Mouse (Mus musculus): ENCODE results near the gene Otud6a. TPM values are rescaled to one million over a fixed set of nuclear protein-coding genes. Genes with fewer than 3 reads are reported as not detected.
"Not testable (repeated sequence)": the region's sequence is repeated elsewhere in the genome, so short reads cannot be mapped to it uniquely, and the experiment has no call there.

Gene Otud6a
- not detected in 2 replicates for polyA plus RNA-seq (2016; fragmentation: Nextera tagmentation; extraction: Ambion mirVana)

DNA sequence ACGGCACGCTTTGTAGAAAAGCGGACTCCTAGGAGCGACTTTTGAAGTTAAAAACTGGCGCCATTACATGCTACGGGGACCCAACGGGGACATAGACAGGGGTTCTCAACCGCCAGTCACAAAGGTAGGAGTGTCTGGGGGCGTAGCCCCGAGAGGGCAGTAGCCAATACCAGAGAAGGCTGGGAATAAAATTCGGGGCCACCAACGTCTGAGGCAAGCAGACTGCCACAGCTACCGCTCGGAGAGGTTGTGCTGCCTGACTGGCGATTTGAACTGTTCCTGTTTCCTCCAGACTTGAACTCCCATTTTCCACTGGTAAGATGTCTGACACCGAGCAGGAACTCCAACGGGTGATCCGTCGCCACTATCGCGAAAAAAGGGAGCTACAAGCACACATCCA, at the start of gene Otud6a:
Gene Otud6a, plus strand, starts transcription at position 321 of the 400 bp plus-strand sequence.
- no peaks in the 10 kb centered on the region for H3K4me1 ChIP-seq
- no peak within 1 kb of the TSS for H3K4me2 ChIP-seq (replicated peaks)
- H3K27me3 ChIP-seq (replicated peaks) = no peaks in the 10 kb centered on the region
- ATAC-seq (ENCODE audit: low FRiP score, low read depth) = no peak
- 89% methylated on average over 21 of the region's 21 CpGs for WGBS
- no peak within 1 kb of the TSS for H3K27ac ChIP-seq
- no peaks in the 10 kb centered on the region for H3K36me3 ChIP-seq
- no peaks in the 10 kb centered on the region for H3K9me3 ChIP-seq
- no peak within 1 kb of the TSS for H3K4me3 ChIP-seq
- no peak within 1 kb of the TSS for H3K9ac ChIP-seq

- no peak overlapping the region for H3K27ac ChIP-seq
- H3K4me1 ChIP-seq = no peaks in the 10 kb centered on the region
- H3K4me2 ChIP-seq (replicated peaks) = no peak overlapping the region
- no peak for ATAC-seq (ENCODE audit: low FRiP score, low read depth)
- H3K4me3 ChIP-seq = no peak overlapping the region
- H3K27me3 ChIP-seq (replicated peaks) = 0 out of 2 replicates have a peak, but pooled peaks cover 2% of the 10 kb centered on the region
- H3K9ac ChIP-seq = no peak overlapping the region
- 87% methylated on average over 1 of the region's 1 CpGs for WGBS
- no peaks in the 10 kb centered on the region for H3K9me3 ChIP-seq
- H3K36me3 ChIP-seq = no peaks in the 10 kb centered on the region
Observed at GRCm38 (mm10) chrX:100389887-100390286, 38.9 kb upstream of the Otud6a start.

DNA sequence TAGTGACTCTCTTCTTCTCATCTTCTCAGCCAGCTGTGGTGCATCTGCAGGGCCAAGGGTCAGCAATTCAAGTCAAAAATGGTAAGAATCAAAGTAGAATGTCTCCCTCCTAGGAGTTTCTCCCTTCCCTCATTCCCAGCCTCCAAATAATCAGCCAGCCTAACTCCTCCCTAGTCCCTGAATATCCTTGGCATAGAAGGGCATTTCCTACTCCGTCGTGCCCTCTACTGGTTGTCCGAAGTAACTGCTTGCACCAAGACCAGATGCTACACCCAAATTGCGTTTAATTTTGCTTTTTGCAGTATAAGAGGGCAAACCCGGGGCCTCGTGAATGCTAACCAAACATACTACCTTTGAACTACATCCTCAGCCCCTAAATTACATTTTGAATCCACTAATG, 36.5 kb upstream of the Otud6a start:
- H3K27me3 ChIP-seq (replicated peaks) = 0 out of 2 replicates have a peak, but pooled peaks cover 2% of the 10 kb centered on the region
- ATAC-seq (ENCODE audit: low FRiP score, low read depth) = no peak
- no peaks in the 10 kb centered on the region for H3K36me3 ChIP-seq
- 30% methylated on average over 6 of the region's 6 CpGs for WGBS
- no peaks in the 10 kb centered on the region for H3K9me3 ChIP-seq
- no peak overlapping the region for H3K27ac ChIP-seq
- no peaks in the 10 kb centered on the region for H3K4me1 ChIP-seq
- H3K4me2 ChIP-seq (replicated peaks) = no peak overlapping the region
- no peak overlapping the region for H3K9ac ChIP-seq
- no peak overlapping the region for H3K4me3 ChIP-seq

GRCm38 (mm10) chrX:100394223-100394861, 34.5 kb upstream of the Otud6a start:
- Histone ChIP-seq H3K9ac (no peak overlapping the region), H3K4me1 (no peaks in the 10 kb centered on the region), H3K9me3 (no peaks in the 10 kb centered on the region), H3K27me3 (replicated peaks) (peaks cover 2% of the 10 kb centered on the region; the same call in 1 of the 2 replicates), H3K36me3 (no peaks in the 10 kb centered on the region), H3K4me3 (no peak overlapping the region), H3K4me2 (replicated peaks) (no peak overlapping the region), H3K27ac (no peak overlapping the region)
- ATAC-seq (ENCODE audit: low FRiP score, low read depth) = no peak
- 45% methylated on average over 7 of the region's 7 CpGs for WGBS

DNA sequence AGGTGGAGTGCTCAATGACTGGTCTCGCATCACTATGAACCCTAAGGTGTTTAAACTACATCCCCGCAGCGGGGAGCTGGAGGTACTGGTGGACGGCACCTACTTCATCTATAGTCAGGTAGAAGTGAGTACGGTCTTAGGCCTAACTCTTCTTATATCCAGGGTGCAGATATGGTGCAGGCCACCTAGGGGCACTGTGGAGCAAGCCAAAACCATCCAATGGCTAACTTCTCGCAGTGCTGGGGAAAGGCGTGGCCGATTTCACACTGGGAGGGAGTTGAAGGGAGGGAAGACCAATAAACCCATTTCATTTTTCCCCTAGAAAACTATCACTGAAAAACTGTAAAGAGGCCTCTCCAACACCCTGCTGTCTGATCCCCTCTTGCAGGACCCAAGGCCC, 33.8 kb upstream of the Otud6a start:
- no peak for ATAC-seq (ENCODE audit: low FRiP score, low read depth)
- H3K9me3 ChIP-seq = no peaks in the 10 kb centered on the region
- H3K4me2 ChIP-seq (replicated peaks) = no peak overlapping the region
- no peak overlapping the region for H3K9ac ChIP-seq
- H3K4me3 ChIP-seq = no peak overlapping the region
- peaks cover 2% of the 10 kb centered on the region; the same call in 1 of the 2 replicates for H3K27me3 ChIP-seq (replicated peaks)
- no peak overlapping the region for H3K27ac ChIP-seq
- H3K36me3 ChIP-seq = no peaks in the 10 kb centered on the region
- H3K4me1 ChIP-seq = no peaks in the 10 kb centered on the region
- 72% methylated on average over 8 of the region's 8 CpGs for WGBS

GRCm38 (mm10) chrX:100400900-100401299, 27.9 kb upstream of the Otud6a start:
- Histone ChIP-seq H3K27ac (no peak overlapping the region), H3K4me1 (no peaks in the 10 kb centered on the region), H3K4me2 (replicated peaks) (no peak overlapping the region), H3K36me3 (no peaks in the 10 kb centered on the region), H3K4me3 (no peak overlapping the region), H3K9me3 (no peaks in the 10 kb centered on the region), H3K9ac (no peak overlapping the region), H3K27me3 (replicated peaks) (no peaks in the 10 kb centered on the region; the same call in 1 of the 2 replicates)
- no peak for ATAC-seq (ENCODE audit: low FRiP score, low read depth)

- WGBS = 84% methylated on average over 5 of the region's 5 CpGs
- Histone ChIP-seq H3K27ac (no peak overlapping the region), H3K4me3 (no peak overlapping the region), H3K36me3 (no peaks in the 10 kb centered on the region), H3K4me1 (no peaks in the 10 kb centered on the region), H3K9me3 (no peaks in the 10 kb centered on the region), H3K27me3 (replicated peaks) (no peaks in the 10 kb centered on the region; the same call in 1 of the 2 replicates), H3K4me2 (replicated peaks) (no peak overlapping the region), H3K9ac (no peak overlapping the region)
- no peak for ATAC-seq (ENCODE audit: low FRiP score, low read depth)
Observed at GRCm38 (mm10) chrX:100401657-100402056, 27.2 kb upstream of the Otud6a start.

DNA sequence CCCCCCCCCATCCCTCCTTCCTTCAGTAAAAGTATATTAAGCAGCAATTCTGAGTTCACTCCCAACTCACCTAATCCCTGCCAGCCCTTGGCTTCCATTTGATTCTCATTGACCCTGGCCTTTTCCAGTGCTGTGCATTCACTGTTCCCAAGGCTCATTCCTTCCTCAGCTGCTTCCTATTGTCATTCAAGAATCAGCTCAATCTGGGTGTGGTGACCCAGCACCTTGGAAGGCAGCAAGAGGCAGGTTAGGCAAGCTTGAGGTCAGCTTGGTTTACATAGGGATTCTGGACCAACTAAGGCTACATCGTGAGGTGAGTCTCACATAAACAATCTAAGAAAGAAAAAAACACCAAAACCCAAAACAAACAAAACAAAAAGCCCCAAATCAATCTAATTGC, 19.6 kb upstream of the Otud6a start:
- Histone ChIP-seq H3K9ac (no peak overlapping the region), H3K27me3 (replicated peaks) (no peaks in the 10 kb centered on the region), H3K4me3 (no peak overlapping the region), H3K27ac (no peak overlapping the region), H3K4me2 (replicated peaks) (no peak overlapping the region), H3K4me1 (no peaks in the 10 kb centered on the region), H3K9me3 (no peaks in the 10 kb centered on the region), H3K36me3 (no peaks in the 10 kb centered on the region)
- ATAC-seq (ENCODE audit: low FRiP score, low read depth) = no peak
- WGBS = 82% methylated on average over 1 of the region's 1 CpGs

DNA sequence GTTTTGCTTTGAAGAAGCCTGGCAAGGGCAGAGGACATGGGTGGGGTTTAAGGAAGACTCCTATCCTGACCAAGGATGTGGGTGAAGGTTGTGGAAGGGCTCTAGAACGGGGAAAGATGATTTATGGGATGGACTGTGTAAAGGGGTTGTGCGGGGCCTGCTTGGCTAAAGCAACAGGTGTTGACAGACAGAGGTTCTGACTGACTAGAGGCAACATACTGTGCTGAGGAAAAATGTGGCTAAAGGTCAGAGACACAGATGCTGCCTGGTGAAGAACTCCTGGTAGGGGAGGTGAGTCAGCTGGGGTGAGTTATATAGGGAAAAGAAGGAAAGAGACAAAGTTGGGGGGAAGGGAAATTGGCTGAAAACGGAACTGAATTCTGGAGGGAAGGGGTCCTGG, 3.5 kb downstream of the Otud6a start:
- H3K27me3 ChIP-seq (replicated peaks) = no peaks in the 10 kb centered on the region
- no peak overlapping the region for H3K9ac ChIP-seq
- no peaks in the 10 kb centered on the region for H3K9me3 ChIP-seq
- no peaks in the 10 kb centered on the region for H3K4me1 ChIP-seq
- no peaks in the 10 kb centered on the region for H3K36me3 ChIP-seq
- 54% methylated on average over 3 of the region's 3 CpGs for WGBS
- no peak overlapping the region for H3K4me3 ChIP-seq
- no peak for ATAC-seq (ENCODE audit: low FRiP score, low read depth)
- H3K4me2 ChIP-seq (replicated peaks) = no peak overlapping the region
- no peak overlapping the region for H3K27ac ChIP-seq

DNA sequence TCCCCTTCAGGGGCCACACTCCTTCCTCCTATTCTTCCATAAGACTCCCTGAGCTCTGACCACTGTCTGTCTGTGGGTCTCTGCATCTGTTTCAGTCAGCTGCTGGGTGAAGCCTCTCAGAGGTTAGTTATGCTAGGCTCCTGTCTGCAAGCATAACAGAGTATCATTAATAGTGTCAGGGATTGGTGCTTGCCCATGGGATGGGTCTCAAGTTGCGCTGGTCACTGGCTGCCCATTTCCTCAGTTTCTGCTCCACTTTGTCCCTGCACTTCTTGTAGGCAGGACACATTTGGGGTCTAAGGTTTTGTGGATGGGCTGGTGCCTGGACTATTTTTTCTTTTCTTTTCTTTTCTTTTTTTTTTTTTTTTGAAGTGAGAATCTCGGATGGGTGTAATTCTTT, 13.8 kb downstream of the Otud6a start, which contains the start of gene Awat2:
Gene Awat2, minus strand, starts transcription at position 101 of the 400 bp plus-strand sequence.
- H3K27me3 ChIP-seq (replicated peaks); H3K4me1 ChIP-seq; H3K36me3 ChIP-seq; H3K4me3 ChIP-seq; H3K9ac ChIP-seq; ATAC-seq (ENCODE audit: low FRiP score, low read depth); H3K9me3 ChIP-seq; H3K4me2 ChIP-seq (replicated peaks); H3K27ac ChIP-seq: not testable (repeated sequence)
- 98% methylated on average over 2 of the region's 2 CpGs for WGBS

DNA sequence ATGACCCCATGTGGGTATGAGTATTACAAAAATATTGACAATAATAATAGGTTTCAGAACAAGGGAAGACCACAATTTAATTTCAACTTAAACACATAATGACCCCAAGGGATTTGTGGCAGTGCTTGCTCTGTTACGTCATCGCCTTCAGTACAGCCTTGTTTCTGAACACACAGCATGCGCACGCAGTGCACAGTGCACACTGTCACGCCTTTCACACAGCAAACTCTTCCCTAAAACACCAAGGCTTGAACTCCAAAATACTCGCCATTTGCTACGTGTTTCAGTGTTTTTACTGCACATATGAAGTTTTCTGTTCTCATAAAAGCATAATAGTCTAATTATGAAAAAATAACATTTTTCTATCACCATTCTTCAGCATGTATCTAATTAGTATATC, 14.7 kb downstream of the Otud6a start:
- Histone ChIP-seq H3K27ac (no peak overlapping the region), H3K36me3 (no peaks in the 10 kb centered on the region), H3K4me1 (no peaks in the 10 kb centered on the region), H3K9me3 (no peaks in the 10 kb centered on the region), H3K4me2 (replicated peaks) (no peak overlapping the region), H3K9ac (no peak overlapping the region), H3K4me3 (no peak overlapping the region), H3K27me3 (replicated peaks) (no peaks in the 10 kb centered on the region; the same call in 1 of the 2 replicates)
- no peak for ATAC-seq (ENCODE audit: low FRiP score, low read depth)
- 92% methylated on average over 7 of the region's 7 CpGs for WGBS

GRCm38 (mm10) chrX:100468047-100468446, 39.2 kb downstream of the Otud6a start:
- Histone ChIP-seq H3K9me3 (no peaks in the 10 kb centered on the region), H3K27me3 (replicated peaks) (no peaks in the 10 kb centered on the region), H3K9ac (no peak overlapping the region)

DNA sequence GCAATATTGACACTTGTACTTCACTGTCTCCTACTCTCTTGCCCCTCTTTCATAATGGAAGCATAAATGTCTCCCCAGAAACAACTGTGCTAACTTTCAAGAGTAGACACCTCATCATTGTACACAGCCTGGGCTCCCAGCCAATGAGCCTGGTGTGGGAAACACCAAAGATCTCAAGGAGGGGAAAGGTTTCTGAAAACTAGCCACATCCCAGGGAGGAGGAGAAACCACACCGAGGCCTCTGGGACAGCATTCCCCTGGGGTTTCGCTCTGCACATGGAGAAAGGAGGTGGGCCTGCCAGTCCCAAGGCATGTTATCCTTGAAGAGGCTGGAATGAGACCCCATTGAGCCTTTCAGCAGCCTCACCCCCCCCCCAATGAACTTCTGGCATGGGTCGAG, 41.3 kb downstream of the Otud6a start:
- ATAC-seq (ENCODE audit: low FRiP score, low read depth) = no peak
- no peaks in the 10 kb centered on the region for H3K9me3 ChIP-seq
- no peaks in the 10 kb centered on the region for H3K27me3 ChIP-seq (replicated peaks)
- H3K4me2 ChIP-seq (replicated peaks) = no peak overlapping the region
- H3K27ac ChIP-seq = no peak overlapping the region
- no peak overlapping the region for H3K9ac ChIP-seq
- H3K36me3 ChIP-seq = no peaks in the 10 kb centered on the region
- H3K4me1 ChIP-seq = no peaks in the 10 kb centered on the region
- 85% methylated on average over 3 of the region's 3 CpGs for WGBS
- H3K4me3 ChIP-seq = no peak overlapping the region

More at GRCm38 (mm10) chrX:100468047-100468446, 39.2 kb downstream of the Otud6a start:
- Histone ChIP-seq H3K27ac (no peak overlapping the region), H3K4me3 (no peak overlapping the region), H3K4me1 (no peaks in the 10 kb centered on the region), H3K36me3 (no peaks in the 10 kb centered on the region), H3K4me2 (replicated peaks) (no peak overlapping the region)
- no peak for ATAC-seq (ENCODE audit: low FRiP score, low read depth)
- WGBS = 75% methylated on average over 4 of the region's 4 CpGs
